Mouse (Mus musculus) MEL (cell line): ENCODE results near the gene Odc1. TPM values are rescaled to one million over a fixed set of nuclear protein-coding genes. Genes with fewer than 3 reads are reported as not detected.

Experiments
- DNase-seq: peaks from one replicate; pipeline ENCODE4 v3.0.0; 2011; ENCODE audit warnings: low read depth, low spot score
- H3K27ac ChIP-seq: 2 replicates; pipeline ENCODE4 v1.5.1; 2012; ENCODE audit warnings: low read depth, mild to moderate bottlenecking, control low read depth, low read length, moderate library complexity; ENCODE audit not compliant: control insufficient read depth
- H3K27me3 ChIP-seq, 2 experiments: fragments of 150-350 bp in 1 of 2; sonication (generic) in 1 of 2; 2 replicates each; pipeline ENCODE4 v1.6.1; 2012; ENCODE audit warnings: low read length in 2 of 2, mild to moderate bottlenecking in 2 of 2, improper control_type of control experiment in 1 of 2, moderate library complexity in 1 of 2; ENCODE audit not compliant: insufficient read depth in 2 of 2, control insufficient read depth in 1 of 2
- H3K36me3 ChIP-seq, 2 experiments: 2 replicates each; pipeline ENCODE4 v1.6.1; 2012 to 2014; ENCODE audit warnings: low read length in 2 of 2, improper control_type of control experiment in 1 of 2, inconsistent platforms in 1 of 2, mild to moderate bottlenecking in 1 of 2; ENCODE audit not compliant: insufficient read depth in 2 of 2, control insufficient read depth in 1 of 2
- H3K4me1 ChIP-seq, 2 experiments: fragments of 150-350 bp in 1 of 2; sonication (generic) in 1 of 2; 2 replicates each; pipeline ENCODE4 v1.6.1; 2012; ENCODE audit warnings: low read length in 2 of 2, improper control_type of control experiment in 1 of 2, mild to moderate bottlenecking in 1 of 2; ENCODE audit not compliant: insufficient read depth in 2 of 2, control insufficient read depth in 1 of 2
- H3K4me3 ChIP-seq, 2 experiments: fragments of 150-350 bp in 1 of 2; sonication (generic) in 1 of 2; 2 replicates each; pipeline ENCODE4 v1.5.1; 2012; ENCODE audit warnings: low read depth in 2 of 2, low read length in 2 of 2, mild to moderate bottlenecking in 2 of 2, moderate library complexity in 2 of 2, control low read depth in 1 of 2, improper control_type of control experiment in 1 of 2; ENCODE audit not compliant: control insufficient read depth in 1 of 2, insufficient read depth in 1 of 2
- H3K79me2 ChIP-seq: 2 replicates; pipeline ENCODE4 v1.6.1; 2012; ENCODE audit warnings: mild to moderate bottlenecking, low read length, moderate library complexity; ENCODE audit not compliant: control insufficient read depth, poor library complexity, insufficient read depth
- H3K9ac ChIP-seq: 2 replicates; pipeline ENCODE4 v1.6.1; 2012; ENCODE audit warnings: low read depth, mild to moderate bottlenecking, control low read depth, low read length, moderate library complexity; ENCODE audit not compliant: control insufficient read depth, poor library complexity, severe bottlenecking
- H3K9me3 ChIP-seq: fragments of 150-350 bp; sonication (generic); replicated peaks from 2 replicates; pipeline ENCODE4 v1.6.1; 2012; ENCODE audit warnings: mild to moderate bottlenecking, low read length, improper control_type of control experiment, moderate library complexity; ENCODE audit not compliant: insufficient read depth
- CHD1 ChIP-seq: IDR thresholded peaks from 2 replicates; pipeline ENCODE4 v1.6.1; 2012; ENCODE audit warnings: low read depth, mild to moderate bottlenecking, inconsistent platforms, low read length, improper control_type of control experiment
- CHD2 ChIP-seq: IDR thresholded peaks from 2 replicates; pipeline ENCODE4 v1.6.1; 2011; ENCODE audit warnings: low read length, improper control_type of control experiment
- CTCF ChIP-seq, 3 experiments: IDR thresholded peaks in 2 of 3; conservative IDR thresholded peaks in 1 of 3; 2 replicates each; pipeline ENCODE4 v1.5.1; 2011 to 2012; ENCODE audit warnings: low read length in 3 of 3, low read depth in 2 of 3, mild to moderate bottlenecking in 2 of 3, improper control_type of control experiment in 1 of 3, inconsistent platforms in 1 of 3, mixed read lengths in 1 of 3, moderate library complexity in 1 of 3; ENCODE audit not compliant: control insufficient read depth in 1 of 3, insufficient read depth in 1 of 3, poor library complexity in 1 of 3, severe bottlenecking in 1 of 3
- ELF1 ChIP-seq: IDR thresholded peaks from 2 replicates; pipeline ENCODE4 v1.6.1; 2014; ENCODE audit warnings: low read depth, mild to moderate bottlenecking, inconsistent platforms, low read length, improper control_type of control experiment, moderate library complexity
- GABPA ChIP-seq: IDR thresholded peaks from 2 replicates; pipeline ENCODE4 v1.6.1; 2012; ENCODE audit warnings: low read depth, mild to moderate bottlenecking, inconsistent platforms, low read length, improper control_type of control experiment, moderate library complexity
- GATA1 ChIP-seq: IDR thresholded peaks from 2 replicates; pipeline ENCODE4 v1.6.1; 2011; ENCODE audit warnings: low read depth, low read length, improper control_type of control experiment
- HCFC1 ChIP-seq: IDR thresholded peaks from 2 replicates; pipeline ENCODE4 v1.6.1; 2012; ENCODE audit warnings: low read depth, mild to moderate bottlenecking, inconsistent platforms, low read length, improper control_type of control experiment, moderate library complexity
- JUND ChIP-seq: IDR thresholded peaks from 2 replicates; pipeline ENCODE4 v1.6.1; 2011; ENCODE audit warnings: low read depth, mild to moderate bottlenecking, improper control_type of control experiment, low read length
- KAT2A ChIP-seq: conservative IDR thresholded peaks from 2 replicates; pipeline ENCODE4 v1.6.1; 2012; ENCODE audit warnings: low read depth, low read length, improper control_type of control experiment, inconsistent platforms
- MAFK ChIP-seq: IDR thresholded peaks from 2 replicates; pipeline ENCODE4 v1.6.1; 2011; ENCODE audit warnings: low read depth, mild to moderate bottlenecking, low read length, improper control_type of control experiment, borderline replicate concordance
- MAZ ChIP-seq: IDR thresholded peaks from 2 replicates; pipeline ENCODE4 v1.6.1; 2012; ENCODE audit warnings: low read depth, mild to moderate bottlenecking, inconsistent platforms, low read length, improper control_type of control experiment
- MYB ChIP-seq: IDR thresholded peaks from 2 replicates; pipeline ENCODE4 v1.6.1; 2011; ENCODE audit warnings: mild to moderate bottlenecking, low read depth, low read length, improper control_type of control experiment
- MYC ChIP-seq: IDR thresholded peaks from 2 replicates; pipeline ENCODE4 v1.6.1; 2011; ENCODE audit warnings: low read depth, mild to moderate bottlenecking, low read length, improper control_type of control experiment, moderate library complexity
- NELFE ChIP-seq: IDR thresholded peaks from 2 replicates; pipeline ENCODE4 v1.6.1; 2011; ENCODE audit warnings: low read depth, low read length, improper control_type of control experiment
- NRF1 ChIP-seq: IDR thresholded peaks from 2 replicates; pipeline ENCODE4 v1.6.1; 2014; ENCODE audit warnings: low read depth, mild to moderate bottlenecking, inconsistent platforms, low read length, improper control_type of control experiment, moderate library complexity; ENCODE audit not compliant: poor library complexity, insufficient read depth, severe bottlenecking
- POLR2A ChIP-seq, 2 experiments: IDR thresholded peaks; 2 replicates each; pipeline ENCODE4 v1.6.1; 2011 to 2012; ENCODE audit warnings: low read length in 2 of 2, mild to moderate bottlenecking in 2 of 2, control low read depth in 1 of 2, improper control_type of control experiment in 1 of 2, low read depth in 1 of 2, moderate library complexity in 1 of 2; ENCODE audit not compliant: control insufficient read depth in 1 of 2, insufficient read depth in 1 of 2, poor library complexity in 1 of 2
- POLR2AphosphoS5 ChIP-seq: IDR thresholded peaks from 2 replicates; pipeline ENCODE4 v1.6.1; 2012; ENCODE audit warnings: low read depth, borderline replicate concordance, mild to moderate bottlenecking, inconsistent platforms, low read length, moderate library complexity, mixed read lengths
- RCOR1 ChIP-seq: IDR thresholded peaks from 2 replicates; pipeline ENCODE4 v1.6.1; 2012; ENCODE audit warnings: low read depth, mild to moderate bottlenecking, inconsistent platforms, low read length, improper control_type of control experiment
- TAL1 ChIP-seq: IDR thresholded peaks from 2 replicates; pipeline ENCODE4 v1.6.1; 2012; ENCODE audit warnings: mild to moderate bottlenecking, inconsistent platforms, low read length, moderate library complexity, mixed read lengths
- USF1 ChIP-seq: IDR thresholded peaks from 2 replicates; pipeline ENCODE4 v1.6.1; 2014; ENCODE audit warnings: low read depth, mild to moderate bottlenecking, inconsistent platforms, low read length, improper control_type of control experiment, moderate library complexity
- ZC3H11A ChIP-seq: IDR thresholded peaks from 2 replicates; pipeline ENCODE4 v1.6.1; 2012; ENCODE audit warnings: low read depth, mild to moderate bottlenecking, inconsistent platforms, low read length, improper control_type of control experiment
- ZKSCAN1 ChIP-seq: IDR thresholded peaks from 2 replicates; pipeline ENCODE4 v1.6.1; 2012; ENCODE audit warnings: low read depth, mild to moderate bottlenecking, inconsistent platforms, low read length, improper control_type of control experiment, moderate library complexity
- ZMIZ1 ChIP-seq: IDR thresholded peaks from 2 replicates; pipeline ENCODE4 v1.6.1; 2012; ENCODE audit warnings: low read depth, mild to moderate bottlenecking, inconsistent platforms, low read length, improper control_type of control experiment, moderate library complexity
- ZNF384 ChIP-seq: IDR thresholded peaks from 2 replicates; pipeline ENCODE4 v1.6.1; 2012; ENCODE audit warnings: low read depth, mild to moderate bottlenecking, inconsistent platforms, low read length, improper control_type of control experiment
- polyA plus RNA-seq, 2 experiments: library from polyadenylated mRNA; stranded (reverse) in 1 of 2; unstranded in 1 of 2; fragments of >175 nt in 1 of 2; fragments of >200 nt in 1 of 2; gene quantifications; 2 replicates each; pipeline versions ENCODE4 v1.2.1 to v1.2.4; 2012; ENCODE audit warnings: low replicate concordance in 2 of 2, low read depth in 1 of 2; ENCODE audit not compliant: insufficient read length in 2 of 2, insufficient read depth in 1 of 2, missing spikeins in 1 of 2
- total RNA-seq: library from RNA; depleted of rRNA; stranded (reverse); fragments of 300-350 nt; gene quantifications from 2 replicates; pipeline ENCODE4 v1.2.3, GENCODE M21; 2012

Gene Odc1
- total and polyA plus RNA-seq, 3 experiments: 639 to 720 (median 677) TPM

DNA sequence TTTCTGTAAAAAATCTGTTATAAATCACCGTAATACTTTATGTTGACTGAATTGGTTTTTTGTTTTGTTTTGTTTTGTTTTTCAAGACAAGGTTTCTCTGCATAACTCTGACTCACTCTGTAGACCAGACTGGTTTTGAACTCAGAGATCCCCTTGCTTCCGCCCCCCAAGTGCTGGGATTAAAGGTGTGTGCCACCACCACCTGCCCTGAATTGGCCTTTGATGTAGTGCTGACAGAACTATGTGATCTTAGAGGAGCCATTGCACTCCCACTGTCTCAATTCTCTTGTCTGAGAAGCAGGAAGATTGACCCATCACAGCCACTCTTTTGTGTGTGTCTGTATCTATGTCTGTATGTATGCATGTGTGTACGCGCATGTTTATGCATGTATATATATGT lies 37.8 kb downstream of the Odc1 start:
- Histone ChIP-seq H3K27ac (no peak overlapping the region), H3K9ac (no peak overlapping the region), H3K9me3 (no peaks in the 10 kb centered on the region), H3K36me3 (no peaks in the 10 kb centered on the region), H3K4me1 (no peaks in the 10 kb centered on the region), H3K4me3 (no peak overlapping the region), H3K27me3 (peaks cover 0 to 6% of the 10 kb centered on the region in 2 experiments; a peak in 2 of 4 replicates), H3K79me2 (no peaks in the 10 kb centered on the region)
- TF ChIP-seq MYB (no peak), NELFE (no peak), KAT2A (no peak), POLR2AphosphoS5 (no peak), ZNF384 (no peak), USF1 (no peak), TAL1 (no peak), RCOR1 (no peak), GABPA (no peak), ZC3H11A (no peak), POLR2A (IDR thresholded peaks at IDR 0.05; ENCODE audit: control insufficient read depth in 1 of 2, insufficient read depth in 1 of 2, low read depth in 1 of 2, low read length in 2 of 2, poor library complexity in 1 of 2) (no peak), CTCF (IDR thresholded peaks at IDR 0.05 in 2 of 3, conservative IDR thresholded peaks at IDR 0.05 in 1 of 3; ENCODE audit: control insufficient read depth in 1 of 3, insufficient read depth in 1 of 3, low read depth in 2 of 3, low read length in 3 of 3, poor library complexity in 1 of 3, severe bottlenecking in 1 of 3) (no peak), NRF1 (no peak)
- no peak for DNase-seq

DNA sequence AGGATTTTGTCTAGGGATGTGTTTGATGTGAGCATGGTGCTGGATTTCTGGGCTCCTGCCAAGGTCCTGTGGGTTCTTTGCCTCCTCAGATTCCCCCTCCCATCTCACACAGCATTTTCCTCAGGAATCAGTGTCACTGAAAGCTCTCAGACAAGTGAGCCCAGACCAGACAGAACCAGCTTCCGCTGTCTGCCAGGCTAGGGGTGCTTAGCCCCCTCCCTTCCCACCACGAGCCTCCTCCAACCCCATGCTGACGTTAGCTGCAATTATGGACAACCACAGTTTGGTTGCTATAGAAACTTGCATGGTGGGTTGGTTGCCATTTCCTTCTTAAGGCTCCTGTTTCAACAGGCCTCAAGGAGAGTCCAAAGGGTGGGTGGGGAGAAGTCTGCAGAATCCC lies 39.3 kb downstream of the Odc1 start:
- no peak for DNase-seq
- Histone ChIP-seq H3K9ac (no peak overlapping the region), H3K4me1 (no peaks in the 10 kb centered on the region), H3K36me3 (no peaks in the 10 kb centered on the region), H3K27me3 (peaks cover 0 to 6% of the 10 kb centered on the region in 2 experiments; a peak in 1 of 4 replicates), H3K79me2 (no peaks in the 10 kb centered on the region), H3K27ac (no peak overlapping the region), H3K4me3 (no peak overlapping the region), H3K9me3 (no peaks in the 10 kb centered on the region)
- TF ChIP-seq MYC (no peak), RCOR1 (no peak), CHD2 (no peak), KAT2A (no peak), ZNF384 (no peak), NELFE (no peak), HCFC1 (no peak), ELF1 (no peak), POLR2AphosphoS5 (no peak), JUND (no peak), ZKSCAN1 (no peak), MAZ (no peak), GATA1 (no peak), ZMIZ1 (no peak), CHD1 (no peak), MAFK (no peak)
